Mouse (Mus musculus) testis, postnatal 10 days (tissue): ENCODE measurements around the gene Gper1.
A peak's percentile ranks its signal among the peaks of the same experiment; 100 is the strongest.

ENCODE experiments used
- DNase-seq: peaks from one replicate; pipeline ENCODE4 v3.0.0; 2021; ENCODE audit warnings: low spot score

The Gper1 gene

GRCm38 (mm10) chr5:139411665-139412314 is 11.2 kb upstream of the Gper1 start:
- DNase-seq, result no peak

- no peak for DNase-seq
Observed at GRCm38 (mm10) chr5:139413545-139413944, 9.4 kb upstream of the Gper1 start.

GRCm38 (mm10) chr5:139415001-139415400 is 8.0 kb upstream of the Gper1 start:
- DNase-seq, result no peak

GRCm38 (mm10) chr5:139416942-139417341 is 6.0 kb upstream of the Gper1 start:
- no peak for DNase-seq

- no peak for DNase-seq
Observed at GRCm38 (mm10) chr5:139417480-139417879, 5.5 kb upstream of the Gper1 start.

- DNase-seq, result no peak
Observed at GRCm38 (mm10) chr5:139418110-139418509, 4.8 kb upstream of the Gper1 start.

GRCm38 (mm10) chr5:139418633-139419032 is 4.3 kb upstream of the Gper1 start:
- DNase-seq, result no peak

GRCm38 (mm10) chr5:139425198-139425597 is 2.2 kb downstream of the Gper1 start:
- DNase-seq, result no peak

- DNase-seq, result no peak
Observed at GRCm38 (mm10) chr5:139427001-139427400, 4.0 kb downstream of the Gper1 start.

GRCm38 (mm10) chr5:139427989-139428388 is 5.0 kb downstream of the Gper1 start:
- no peak for DNase-seq

GRCm38 (mm10) chr5:139429818-139430341 is 6.9 kb downstream of the Gper1 start:
- no peak for DNase-seq

- DNase-seq, result no peak
Observed at GRCm38 (mm10) chr5:139432333-139432732, 9.4 kb downstream of the Gper1 start.

- DNase-seq, result no peak
Observed at GRCm38 (mm10) chr5:139432747-139433508, 10.0 kb downstream of the Gper1 start.

- no peak for DNase-seq
Observed at GRCm38 (mm10) chr5:139433842-139434568, 11.1 kb downstream of the Gper1 start.

- DNase-seq, result no peak
Observed at GRCm38 (mm10) chr5:139434940-139435339, 12.0 kb downstream of the Gper1 start.

GRCm38 (mm10) chr5:139437769-139438168 is 14.8 kb downstream of the Gper1 start:
- peak; percentile 64 for DNase-seq

- DNase-seq, result no peak
Observed at GRCm38 (mm10) chr5:139438440-139438839, 15.5 kb downstream of the Gper1 start.

- no peak for DNase-seq
Observed at GRCm38 (mm10) chr5:139440451-139440850, 17.5 kb downstream of the Gper1 start.

GRCm38 (mm10) chr5:139440926-139441725 is 18.2 kb downstream of the Gper1 start:
- DNase-seq, result no peak

GRCm38 (mm10) chr5:139441726-139442018 is 18.7 kb downstream of the Gper1 start:
- no peak for DNase-seq

GRCm38 (mm10) chr5:139442428-139442827 is 19.5 kb downstream of the Gper1 start:
- DNase-seq, result no peak

- no peak for DNase-seq
Observed at GRCm38 (mm10) chr5:139442962-139443361, 20.0 kb downstream of the Gper1 start.
